Mouse (Mus musculus) adrenal gland (tissue): ENCODE results near the gene Zfp541.

Experiments used
- intact Hi-C: fragments of 180-260 bp; cut with DNase I; formaldehyde crosslinking; loops from one replicate; pipeline ENCODE4 v1.15.1; 2025

Zfp541 gene

DNA sequence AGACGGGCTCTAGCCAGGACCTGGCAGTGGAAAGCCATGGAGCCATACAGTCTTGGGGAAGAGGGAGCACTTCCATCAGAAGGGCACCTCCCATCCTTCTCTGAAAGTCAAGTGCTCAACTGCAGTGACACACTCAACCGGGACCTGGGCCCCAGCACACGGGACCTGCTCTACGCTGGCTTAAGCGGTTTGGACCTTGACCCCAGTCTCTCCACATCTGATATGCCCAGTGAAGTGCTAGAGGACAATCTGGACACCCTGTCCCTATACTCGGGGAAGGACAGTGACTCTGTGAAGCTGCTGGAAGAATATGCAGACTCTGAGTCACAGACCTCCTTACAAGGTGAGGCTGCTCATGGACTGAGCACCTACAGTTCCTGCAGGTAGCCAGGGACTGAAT, 10.3 kb downstream of the Zfp541 start:
- intact Hi-C loops: no loop called here

DNA sequence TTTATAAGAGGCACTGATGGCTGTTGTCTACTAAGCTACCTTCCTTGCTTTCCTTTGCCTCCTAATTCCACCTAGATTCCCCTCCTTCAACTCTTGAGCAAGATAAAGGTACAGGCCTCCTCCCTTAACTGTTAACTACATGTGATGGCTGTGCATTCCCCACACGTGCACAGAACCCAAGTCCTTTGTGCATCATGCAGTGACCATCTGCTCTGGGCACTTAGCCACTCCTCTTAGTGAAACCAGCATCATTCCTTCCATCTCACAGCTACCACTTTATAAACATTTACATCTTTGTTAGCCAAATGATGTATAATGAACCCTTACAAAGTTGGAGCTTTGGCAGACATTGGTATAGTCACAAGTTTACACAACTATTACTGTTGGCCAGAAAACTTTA, 18.3 kb downstream of the Zfp541 start:
- intact Hi-C loops: no loop called here

GRCm38 (mm10) chr7:16080581-16080980, 19.0 kb downstream of the Zfp541 start:
- intact Hi-C loops: no loop called here

DNA sequence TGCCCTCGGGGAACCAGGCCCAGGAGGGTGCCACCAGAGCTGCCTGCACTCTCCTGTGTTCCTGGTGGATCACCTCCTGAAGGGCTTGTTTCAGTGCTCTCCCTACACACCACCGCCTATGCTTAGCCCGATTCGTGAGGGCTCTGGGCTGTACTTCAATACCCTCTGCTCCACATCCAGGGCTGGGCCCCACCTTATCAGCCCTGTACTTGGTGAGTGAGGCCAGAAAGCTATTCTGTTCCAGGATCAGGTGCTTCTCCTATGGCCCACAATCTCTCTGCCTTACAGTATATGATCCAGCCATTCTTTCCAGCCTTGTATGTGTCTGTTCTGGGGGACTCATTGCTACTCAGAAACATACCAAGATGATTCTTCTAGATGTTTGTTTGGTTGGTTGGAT, 21.7 kb downstream of the Zfp541 start:
- intact Hi-C loops: no loop called here

DNA sequence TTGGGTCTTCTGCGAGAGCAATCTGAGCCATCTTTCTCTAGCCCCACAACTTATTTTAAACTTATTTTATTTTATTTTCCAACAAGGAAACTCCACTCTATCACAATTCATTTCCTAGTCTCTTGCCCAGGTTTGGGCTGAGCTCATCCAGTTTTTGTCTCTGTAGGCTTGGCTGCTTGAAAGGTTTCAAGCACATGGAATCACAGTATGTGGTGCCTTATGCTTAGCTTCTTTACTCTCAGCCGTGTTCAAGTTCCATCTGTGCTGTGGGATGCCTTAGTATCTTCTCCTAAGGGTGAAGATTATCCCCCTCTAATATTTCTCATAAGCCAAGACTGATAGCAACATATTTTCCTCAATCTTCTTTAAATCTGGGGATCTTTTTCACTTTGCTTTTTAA, 26.0 kb downstream of the Zfp541 start:
- intact Hi-C loops: no loop called here

- intact Hi-C loops: no loop called here
Measured at GRCm38 (mm10) chr7:16094592-16094991, 33.0 kb downstream of the Zfp541 start.

GRCm38 (mm10) chr7:16098021-16099017, 36.7 kb downstream of the Zfp541 start, which contains the start of gene Napa:
Gene Napa, plus strand, starts transcription at chr7:16098458.
- intact Hi-C loops: loop anchor here (5.0 kb wide), 2 partner anchors 54 to 164 kb away; no protein-coding TSS in a partner anchor

DNA sequence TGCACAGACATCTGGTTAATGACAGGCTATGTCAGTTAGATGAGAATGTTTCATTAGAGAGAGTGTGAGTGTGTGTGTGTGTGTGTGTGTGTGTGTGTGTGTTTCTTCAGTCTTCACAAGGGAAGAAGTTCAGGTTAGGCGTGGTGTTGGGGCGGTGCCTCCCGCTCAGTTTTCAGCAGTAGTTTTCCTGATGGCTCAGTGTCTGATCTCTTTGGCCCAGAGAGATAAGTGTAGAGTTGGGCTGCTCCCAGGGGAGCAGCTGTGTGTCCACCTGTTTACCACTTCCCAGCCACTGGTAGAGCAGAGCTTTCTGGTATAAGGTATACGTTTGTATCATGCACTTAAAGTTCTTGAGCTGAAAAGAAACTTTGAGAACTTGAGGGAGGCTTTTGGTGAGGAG, 38.3 kb downstream of the Zfp541 start:
- intact Hi-C loops: loop anchor here (5.0 kb wide), 2 partner anchors 52 to 162 kb away; no protein-coding TSS in a partner anchor

GRCm38 (mm10) chr7:16101081-16101480, 39.5 kb downstream of the Zfp541 start:
- intact Hi-C loops: no loop called here

- intact Hi-C loops: no loop called here
Measured at GRCm38 (mm10) chr7:16101726-16102475, 40.3 kb downstream of the Zfp541 start.

DNA sequence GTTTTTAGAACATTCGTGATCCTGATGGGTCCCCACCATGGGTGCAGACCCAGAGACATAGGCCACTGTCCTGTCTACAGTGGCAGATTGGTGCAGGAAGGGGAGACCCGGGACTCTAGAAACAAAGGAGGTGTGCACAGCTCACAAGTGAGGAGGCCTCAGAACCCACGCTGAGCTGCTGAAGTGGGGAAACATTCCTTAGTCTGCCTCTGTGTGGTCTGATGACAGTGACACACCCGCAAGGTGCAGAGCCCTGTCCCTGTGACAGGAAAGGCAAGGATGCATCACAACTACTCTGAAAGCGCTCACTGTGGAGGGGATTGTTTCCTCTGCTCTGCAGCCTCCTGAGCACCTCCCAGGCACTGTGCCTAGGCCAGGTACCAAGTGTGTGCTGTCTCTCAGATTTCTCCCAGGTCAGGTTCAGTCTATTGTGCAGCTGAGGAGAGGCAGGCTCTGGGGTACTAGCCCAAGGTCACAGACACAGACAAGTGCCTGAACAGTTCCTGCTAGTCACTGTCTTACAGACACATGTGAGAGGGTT, 41.1 kb downstream of the Zfp541 start:
- intact Hi-C loops: no loop called here

- intact Hi-C loops: no loop called here
Measured at GRCm38 (mm10) chr7:16103760-16104159, 42.1 kb downstream of the Zfp541 start.

GRCm38 (mm10) chr7:16104611-16105388, 43.2 kb downstream of the Zfp541 start:
- intact Hi-C loops: no loop called here

GRCm38 (mm10) chr7:16108886-16109542, 47.4 kb downstream of the Zfp541 start:
- intact Hi-C loops: no loop called here

- intact Hi-C loops: no loop called here
Measured at GRCm38 (mm10) chr7:16110158-16110557, 48.5 kb downstream of the Zfp541 start.

DNA sequence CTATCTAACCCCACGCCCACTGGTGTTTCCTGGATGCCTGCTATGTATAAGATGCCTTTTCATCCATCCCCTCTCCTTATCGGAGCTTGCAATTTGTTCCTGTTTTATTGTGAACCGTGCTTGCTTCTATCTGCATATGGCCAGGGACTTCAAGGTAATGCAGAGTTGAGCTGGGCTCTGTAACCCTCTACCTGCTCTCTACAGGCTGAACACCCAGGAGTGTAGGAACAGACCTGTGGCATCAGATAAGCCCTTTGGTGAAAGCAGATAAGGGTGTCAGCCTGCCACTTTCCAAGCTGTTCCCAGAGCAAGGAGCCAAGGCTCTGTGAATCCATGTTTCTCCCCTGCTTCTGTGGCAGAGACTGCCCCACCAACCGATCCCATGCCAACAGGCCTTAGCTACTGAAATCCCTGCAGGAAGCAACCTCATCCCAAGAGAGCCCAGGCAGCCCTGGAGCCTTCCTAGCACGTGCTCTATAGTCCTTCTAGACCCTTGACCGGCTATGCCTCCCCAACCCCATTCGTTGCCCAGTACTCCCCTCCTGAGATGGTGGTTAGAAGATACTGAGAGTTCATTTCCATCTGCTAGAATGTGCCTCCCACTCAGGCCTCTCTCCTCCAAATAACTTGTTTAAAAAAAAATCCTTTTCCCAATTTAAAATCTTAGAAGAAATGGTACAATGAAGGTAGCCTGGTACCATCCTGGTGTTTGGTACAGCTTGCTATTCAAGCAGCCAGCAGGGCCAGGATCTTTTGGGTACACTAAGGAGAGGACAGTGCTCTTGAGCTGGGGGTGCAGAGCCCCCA, 49.9 kb downstream of the Zfp541 start:
- intact Hi-C loops: no loop called here

- intact Hi-C loops: no loop called here
Measured at GRCm38 (mm10) chr7:16116418-16116817, 54.8 kb downstream of the Zfp541 start.

DNA sequence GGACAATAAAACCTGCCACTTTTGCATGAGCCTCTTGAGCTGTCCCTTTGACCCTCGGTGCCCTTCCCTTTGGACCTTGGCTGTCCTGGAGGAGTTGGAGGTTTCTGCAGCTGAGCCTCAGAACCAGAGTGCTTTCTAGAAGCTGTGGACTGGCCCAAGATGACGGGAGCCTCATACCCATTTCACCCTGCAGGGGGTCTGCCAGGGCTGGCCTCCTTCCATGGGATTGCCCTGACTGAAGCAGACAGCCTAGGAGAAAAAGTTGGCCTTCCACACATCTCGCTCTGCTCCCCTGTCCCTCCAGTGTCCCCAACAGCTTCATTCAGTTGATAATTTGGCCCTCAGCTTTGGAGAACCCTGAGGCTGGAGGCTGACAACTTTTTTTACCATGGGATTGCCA, 55.5 kb downstream of the Zfp541 start:
- intact Hi-C loops: no loop called here

DNA sequence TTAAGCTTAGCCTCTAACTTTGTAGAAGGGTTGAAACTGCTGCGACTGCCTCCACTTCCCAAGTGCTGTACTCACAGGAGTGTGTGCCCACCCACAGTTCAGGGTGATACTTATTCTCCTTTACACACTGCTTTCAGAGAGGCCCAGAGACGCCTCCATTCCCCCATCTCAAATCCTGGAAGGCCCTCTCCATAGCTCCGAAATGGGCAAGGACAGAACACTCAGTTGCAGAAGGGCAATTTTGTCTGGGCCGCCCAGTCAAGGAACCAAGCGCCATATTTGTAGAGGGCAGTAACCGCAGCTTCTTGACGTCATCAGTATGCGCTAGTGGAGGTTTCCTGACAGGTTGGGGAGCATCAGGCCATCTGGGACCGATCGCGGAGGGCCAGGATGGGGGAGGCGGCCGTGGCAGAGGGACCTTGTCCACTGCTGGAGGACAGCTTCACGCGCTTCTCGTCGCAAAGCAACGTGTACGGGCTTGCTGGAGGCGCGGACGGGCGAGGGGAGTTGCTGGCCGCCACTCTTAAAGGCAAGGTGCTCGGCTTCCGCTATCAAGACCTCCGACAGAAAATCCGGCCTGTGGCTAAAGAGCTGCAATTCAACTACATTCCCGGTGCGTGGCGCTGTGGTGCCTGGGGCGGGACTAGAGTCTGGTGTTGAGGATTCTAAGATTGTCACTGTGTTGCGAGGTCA, 58.1 kb downstream of the Zfp541 start, which contains the start of gene Kptn:
Gene Kptn, plus strand, starts transcription at position 327 of the 693 bp plus-strand sequence.
- intact Hi-C loops: no loop called here
